Mouse (Mus musculus) MEL (cell line): ENCODE measurements at regions not wholly inside any gene's neighbourhood (a gene's known extent, or its start where the extent isn't known, plus 50 kb on each side); places are given as distances from the start of the nearest gene placed in this dataset.

Experiments used
- DNase-seq: peaks from one replicate; pipeline ENCODE4 v3.0.0; 2011; ENCODE audit warnings: low read depth, low spot score
- H3K27ac ChIP-seq: 2 replicates; pipeline ENCODE4 v1.5.1; 2012; ENCODE audit warnings: low read depth, mild to moderate bottlenecking, control low read depth, low read length, moderate library complexity; ENCODE audit not compliant: control insufficient read depth
- H3K27me3 ChIP-seq, 2 experiments: fragments of 150-350 bp in 1 of 2; sonication (generic) in 1 of 2; 2 replicates each; pipeline ENCODE4 v1.6.1; 2012; ENCODE audit warnings: low read length in 2 of 2, mild to moderate bottlenecking in 2 of 2, improper control_type of control experiment in 1 of 2, moderate library complexity in 1 of 2; ENCODE audit not compliant: insufficient read depth in 2 of 2, control insufficient read depth in 1 of 2
- H3K36me3 ChIP-seq, 2 experiments: 2 replicates each; pipeline ENCODE4 v1.6.1; 2012 to 2014; ENCODE audit warnings: low read length in 2 of 2, improper control_type of control experiment in 1 of 2, inconsistent platforms in 1 of 2, mild to moderate bottlenecking in 1 of 2; ENCODE audit not compliant: insufficient read depth in 2 of 2, control insufficient read depth in 1 of 2
- H3K4me1 ChIP-seq, 2 experiments: fragments of 150-350 bp in 1 of 2; sonication (generic) in 1 of 2; 2 replicates each; pipeline ENCODE4 v1.6.1; 2012; ENCODE audit warnings: low read length in 2 of 2, improper control_type of control experiment in 1 of 2, mild to moderate bottlenecking in 1 of 2; ENCODE audit not compliant: insufficient read depth in 2 of 2, control insufficient read depth in 1 of 2
- H3K4me3 ChIP-seq, 2 experiments: fragments of 150-350 bp in 1 of 2; sonication (generic) in 1 of 2; 2 replicates each; pipeline ENCODE4 v1.5.1; 2012; ENCODE audit warnings: low read depth in 2 of 2, low read length in 2 of 2, mild to moderate bottlenecking in 2 of 2, moderate library complexity in 2 of 2, control low read depth in 1 of 2, improper control_type of control experiment in 1 of 2; ENCODE audit not compliant: control insufficient read depth in 1 of 2, insufficient read depth in 1 of 2
- H3K79me2 ChIP-seq: 2 replicates; pipeline ENCODE4 v1.6.1; 2012; ENCODE audit warnings: mild to moderate bottlenecking, low read length, moderate library complexity; ENCODE audit not compliant: control insufficient read depth, poor library complexity, insufficient read depth
- H3K9ac ChIP-seq: 2 replicates; pipeline ENCODE4 v1.6.1; 2012; ENCODE audit warnings: low read depth, mild to moderate bottlenecking, control low read depth, low read length, moderate library complexity; ENCODE audit not compliant: control insufficient read depth, poor library complexity, severe bottlenecking
- H3K9me3 ChIP-seq: fragments of 150-350 bp; sonication (generic); replicated peaks from 2 replicates; pipeline ENCODE4 v1.6.1; 2012; ENCODE audit warnings: mild to moderate bottlenecking, low read length, improper control_type of control experiment, moderate library complexity; ENCODE audit not compliant: insufficient read depth
- CTCF ChIP-seq, 3 experiments: IDR thresholded peaks in 2 of 3; conservative IDR thresholded peaks in 1 of 3; 2 replicates each; pipeline ENCODE4 v1.5.1; 2011 to 2012; ENCODE audit warnings: low read length in 3 of 3, low read depth in 2 of 3, mild to moderate bottlenecking in 2 of 3, improper control_type of control experiment in 1 of 3, inconsistent platforms in 1 of 3, mixed read lengths in 1 of 3, moderate library complexity in 1 of 3; ENCODE audit not compliant: control insufficient read depth in 1 of 3, insufficient read depth in 1 of 3, poor library complexity in 1 of 3, severe bottlenecking in 1 of 3
- ETS1 ChIP-seq: IDR thresholded peaks from 2 replicates; pipeline ENCODE4 v1.6.1; 2012; ENCODE audit warnings: low read depth, mild to moderate bottlenecking, inconsistent platforms, low read length, improper control_type of control experiment, moderate library complexity
- GABPA ChIP-seq: IDR thresholded peaks from 2 replicates; pipeline ENCODE4 v1.6.1; 2012; ENCODE audit warnings: low read depth, mild to moderate bottlenecking, inconsistent platforms, low read length, improper control_type of control experiment, moderate library complexity
- GATA1 ChIP-seq: IDR thresholded peaks from 2 replicates; pipeline ENCODE4 v1.6.1; 2011; ENCODE audit warnings: low read depth, low read length, improper control_type of control experiment
- JUND ChIP-seq: IDR thresholded peaks from 2 replicates; pipeline ENCODE4 v1.6.1; 2011; ENCODE audit warnings: low read depth, mild to moderate bottlenecking, improper control_type of control experiment, low read length
- MAFK ChIP-seq: IDR thresholded peaks from 2 replicates; pipeline ENCODE4 v1.6.1; 2011; ENCODE audit warnings: low read depth, mild to moderate bottlenecking, low read length, improper control_type of control experiment, borderline replicate concordance
- MAZ ChIP-seq: IDR thresholded peaks from 2 replicates; pipeline ENCODE4 v1.6.1; 2012; ENCODE audit warnings: low read depth, mild to moderate bottlenecking, inconsistent platforms, low read length, improper control_type of control experiment
- MXI1 ChIP-seq: IDR thresholded peaks from 2 replicates; pipeline ENCODE4 v1.6.1; 2011; ENCODE audit warnings: mild to moderate bottlenecking, low read depth, low read length, improper control_type of control experiment
- MYB ChIP-seq: IDR thresholded peaks from 2 replicates; pipeline ENCODE4 v1.6.1; 2011; ENCODE audit warnings: mild to moderate bottlenecking, low read depth, low read length, improper control_type of control experiment
- MYC ChIP-seq: IDR thresholded peaks from 2 replicates; pipeline ENCODE4 v1.6.1; 2011; ENCODE audit warnings: low read depth, mild to moderate bottlenecking, low read length, improper control_type of control experiment, moderate library complexity
- NRF1 ChIP-seq: IDR thresholded peaks from 2 replicates; pipeline ENCODE4 v1.6.1; 2014; ENCODE audit warnings: low read depth, mild to moderate bottlenecking, inconsistent platforms, low read length, improper control_type of control experiment, moderate library complexity; ENCODE audit not compliant: poor library complexity, insufficient read depth, severe bottlenecking
- POLR2AphosphoS2 ChIP-seq: IDR thresholded peaks from 2 replicates; pipeline ENCODE4 v1.6.1; 2011; ENCODE audit warnings: low read length, improper control_type of control experiment
- POLR2AphosphoS5 ChIP-seq: IDR thresholded peaks from 2 replicates; pipeline ENCODE4 v1.6.1; 2012; ENCODE audit warnings: low read depth, borderline replicate concordance, mild to moderate bottlenecking, inconsistent platforms, low read length, moderate library complexity, mixed read lengths
- RAD21 ChIP-seq: IDR thresholded peaks from 2 replicates; pipeline ENCODE4 v1.6.1; 2011; ENCODE audit warnings: mild to moderate bottlenecking, low read depth, low read length, improper control_type of control experiment
- RCOR1 ChIP-seq: IDR thresholded peaks from 2 replicates; pipeline ENCODE4 v1.6.1; 2012; ENCODE audit warnings: low read depth, mild to moderate bottlenecking, inconsistent platforms, low read length, improper control_type of control experiment
- SIN3A ChIP-seq: IDR thresholded peaks from 2 replicates; pipeline ENCODE4 v1.6.1; 2012; ENCODE audit warnings: low read length, improper control_type of control experiment, inconsistent platforms
- TAL1 ChIP-seq: IDR thresholded peaks from 2 replicates; pipeline ENCODE4 v1.6.1; 2012; ENCODE audit warnings: mild to moderate bottlenecking, inconsistent platforms, low read length, moderate library complexity, mixed read lengths
- TCF12 ChIP-seq: IDR thresholded peaks from 2 replicates; pipeline ENCODE4 v1.6.1; 2014; ENCODE audit warnings: low read depth, mild to moderate bottlenecking, inconsistent platforms, low read length, improper control_type of control experiment, moderate library complexity
- USF2 ChIP-seq, 2 experiments: IDR thresholded peaks; 2 replicates each; pipeline ENCODE4 v1.6.1; 2011 to 2012; ENCODE audit warnings: improper control_type of control experiment in 2 of 2, low read length in 2 of 2, borderline replicate concordance in 1 of 2, inconsistent platforms in 1 of 2, low read depth in 1 of 2, mild to moderate bottlenecking in 1 of 2; ENCODE audit not compliant: insufficient read depth in 1 of 2
- ZC3H11A ChIP-seq: IDR thresholded peaks from 2 replicates; pipeline ENCODE4 v1.6.1; 2012; ENCODE audit warnings: low read depth, mild to moderate bottlenecking, inconsistent platforms, low read length, improper control_type of control experiment
- ZKSCAN1 ChIP-seq: IDR thresholded peaks from 2 replicates; pipeline ENCODE4 v1.6.1; 2012; ENCODE audit warnings: low read depth, mild to moderate bottlenecking, inconsistent platforms, low read length, improper control_type of control experiment, moderate library complexity

DNA sequence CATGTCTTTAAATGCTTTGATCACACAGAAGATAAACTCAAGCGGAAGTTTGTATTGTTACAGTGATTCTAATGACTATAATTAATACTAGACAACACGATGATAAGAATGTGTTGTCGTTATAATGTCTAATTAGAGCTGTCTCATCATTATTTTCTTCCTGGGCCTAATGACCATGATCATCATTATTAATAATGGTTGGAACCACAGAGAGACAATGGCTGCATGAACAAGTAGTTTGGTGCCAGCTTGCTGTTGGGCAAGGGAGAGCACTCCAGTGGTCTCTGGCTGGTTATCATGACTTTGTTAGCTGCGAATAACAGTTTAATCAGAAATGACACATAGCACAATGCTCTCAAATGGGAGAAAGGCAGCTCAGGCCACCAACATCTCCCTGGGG, 296.4 kb downstream of the Pdcd6ip start:
- Histone ChIP-seq H3K27me3 (no peaks in the 10 kb centered on the region), H3K36me3 (no peaks in the 10 kb centered on the region), H3K9ac (no peak overlapping the region), H3K9me3 (no peaks in the 10 kb centered on the region), H3K4me1 (no peaks in the 10 kb centered on the region), H3K4me3 (no peak overlapping the region), H3K79me2 (no peaks in the 10 kb centered on the region), H3K27ac (no peak overlapping the region)
- TF ChIP-seq MAFK: no peak
- no peak for TF ChIP-seq SIN3A
- DNase-seq: no peak

DNA sequence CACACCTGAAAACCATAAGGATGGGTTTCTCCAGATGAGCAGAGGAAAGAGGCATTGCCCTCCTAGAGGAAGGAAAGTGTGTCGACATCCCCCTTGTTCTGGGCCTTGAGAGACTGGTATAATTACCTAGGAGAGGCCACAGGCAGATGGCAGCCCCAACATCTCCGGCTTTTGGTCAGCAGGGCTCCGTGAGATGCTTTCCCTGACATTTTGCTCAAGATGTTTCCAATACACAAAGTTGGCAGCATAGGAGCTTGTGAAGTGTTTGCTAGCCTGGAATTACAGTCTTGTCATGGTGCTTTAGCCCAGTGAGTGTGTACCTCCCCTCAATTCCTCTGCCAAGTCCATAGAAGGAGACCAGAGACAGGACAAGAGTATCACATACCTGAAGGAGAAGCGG, 299.5 kb downstream of the Pdcd6ip start:
- no peak overlapping the region for H3K9ac ChIP-seq
- H3K36me3 ChIP-seq: no peaks in the 10 kb centered on the region
- H3K79me2 ChIP-seq: no peaks in the 10 kb centered on the region
- no peaks in the 10 kb centered on the region for H3K4me1 ChIP-seq
- TF ChIP-seq GATA1 (no peak), MAFK (no peak), MYB (no peak), JUND (no peak), MXI1 (no peak), NRF1 (no peak), MYC (no peak), POLR2AphosphoS2 (no peak), GABPA (no peak), CTCF (IDR thresholded peaks at IDR 0.05 in 2 of 3, conservative IDR thresholded peaks at IDR 0.05 in 1 of 3; ENCODE audit: control insufficient read depth in 1 of 3, insufficient read depth in 1 of 3, low read depth in 2 of 3, low read length in 3 of 3, poor library complexity in 1 of 3, severe bottlenecking in 1 of 3) (no peak), POLR2AphosphoS5 (no peak), TCF12 (no peak), USF2 (IDR thresholded peaks at IDR 0.05; ENCODE audit: borderline replicate concordance in 1 of 2, insufficient read depth in 1 of 2, low read depth in 1 of 2, low read length in 2 of 2) (no peak)
- H3K9me3 ChIP-seq: no peaks in the 10 kb centered on the region
- H3K4me3 ChIP-seq: no peak overlapping the region
- no peak overlapping the region for H3K27ac ChIP-seq
- DNase-seq: no peak
- no peaks in the 10 kb centered on the region for H3K27me3 ChIP-seq

DNA sequence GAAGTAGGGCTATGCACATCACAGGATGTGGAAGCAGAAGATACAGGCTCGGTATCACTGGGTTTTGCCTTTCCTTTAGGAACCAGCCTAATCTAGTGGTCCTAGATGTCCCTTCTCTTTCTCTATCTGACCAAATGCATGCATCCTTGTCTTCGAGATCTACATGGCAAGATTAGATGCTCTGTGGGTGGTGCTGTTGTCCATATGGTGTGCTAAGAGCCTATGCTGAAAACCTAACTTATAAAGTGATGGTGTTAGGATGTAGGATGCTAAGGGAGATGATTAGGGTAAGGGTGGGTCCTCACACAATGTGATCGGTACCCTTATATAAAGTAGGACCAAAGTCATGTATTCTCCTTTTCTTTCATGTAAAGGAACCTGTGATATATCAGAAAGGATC, 313.7 kb downstream of the Pdcd6ip start:
- DNase-seq: no peak
- no peaks in the 10 kb centered on the region for H3K27me3 ChIP-seq
- H3K9me3 ChIP-seq: no peaks in the 10 kb centered on the region
- no peaks in the 10 kb centered on the region for H3K79me2 ChIP-seq
- H3K4me3 ChIP-seq: no peak overlapping the region
- no peaks in the 10 kb centered on the region for H3K4me1 ChIP-seq
- H3K36me3 ChIP-seq: no peaks in the 10 kb centered on the region
- TF ChIP-seq ZC3H11A: no peak
- TF ChIP-seq ETS1: no peak
- no peak for TF ChIP-seq TCF12
- no peak for TF ChIP-seq ZKSCAN1
- no peak for TF ChIP-seq TAL1
- TF ChIP-seq CTCF (IDR thresholded peaks at IDR 0.05 in 2 of 3, conservative IDR thresholded peaks at IDR 0.05 in 1 of 3; ENCODE audit: control insufficient read depth in 1 of 3, insufficient read depth in 1 of 3, low read depth in 2 of 3, low read length in 3 of 3, poor library complexity in 1 of 3, severe bottlenecking in 1 of 3): no peak
- no peak for TF ChIP-seq RCOR1
- no peak for TF ChIP-seq RAD21
- no peak for TF ChIP-seq MAZ
- no peak for TF ChIP-seq MYB
- TF ChIP-seq SIN3A: no peak
- H3K9ac ChIP-seq: no peak overlapping the region
- no peak overlapping the region for H3K27ac ChIP-seq
